Mouse (Mus musculus) embryo, embryonic 10 days (tissue): ENCODE measurements around the gene Olfr399.

Source experiments
- DNase-seq: peaks from one replicate; pipeline ENCODE4 v3.0.0-alpha.2; 2015; ENCODE audit warnings: low spot score

Olfr399 gene

DNA sequence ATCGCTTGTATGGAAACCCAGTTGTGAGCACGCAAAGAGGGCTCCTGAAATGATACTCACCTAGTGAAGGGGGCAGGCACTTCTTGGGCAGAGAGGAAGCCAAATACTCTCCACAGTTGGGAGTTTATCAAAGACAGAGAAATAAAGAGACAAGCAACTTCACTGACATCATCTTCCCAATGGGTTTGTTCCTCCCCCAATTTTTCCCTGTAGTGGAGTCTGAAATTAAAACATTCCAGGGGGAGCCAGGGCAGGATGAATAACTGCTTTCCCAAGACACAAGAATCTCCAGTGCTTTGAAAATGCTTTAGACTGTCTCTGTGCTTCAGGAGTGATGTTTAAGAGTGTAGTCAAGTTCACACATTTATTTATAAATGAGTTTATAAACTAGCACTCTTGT, at the start of gene Olfr399, which contains the start of gene Olfr139:
Gene Olfr399, minus strand, starts transcription at position 165 of the 400 bp plus-strand sequence.
Gene Olfr139, minus strand, starts transcription at position 101 of the 400 bp plus-strand sequence.
- no peak for DNase-seq

DNA sequence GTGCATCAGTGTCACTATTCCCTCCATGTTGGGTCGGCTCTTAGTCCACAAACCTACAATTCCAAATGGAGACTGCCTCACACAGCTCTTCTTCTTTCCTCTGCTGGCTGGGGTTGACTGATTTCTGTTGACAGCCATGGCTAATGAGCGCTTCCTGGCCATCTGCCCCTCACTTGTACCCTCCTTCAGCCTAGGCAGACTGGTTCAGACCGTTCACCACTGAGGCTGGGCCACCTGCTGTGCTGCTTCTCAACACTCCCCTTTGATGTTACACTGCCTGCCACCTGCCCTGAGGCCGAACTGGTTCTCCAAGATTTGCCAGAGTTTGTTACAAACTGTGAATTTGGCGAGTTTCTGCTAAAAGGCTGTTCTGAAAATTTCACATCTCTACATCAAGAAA, 48.7 kb upstream of the Olfr399 start:
- DNase-seq: no peak

DNA sequence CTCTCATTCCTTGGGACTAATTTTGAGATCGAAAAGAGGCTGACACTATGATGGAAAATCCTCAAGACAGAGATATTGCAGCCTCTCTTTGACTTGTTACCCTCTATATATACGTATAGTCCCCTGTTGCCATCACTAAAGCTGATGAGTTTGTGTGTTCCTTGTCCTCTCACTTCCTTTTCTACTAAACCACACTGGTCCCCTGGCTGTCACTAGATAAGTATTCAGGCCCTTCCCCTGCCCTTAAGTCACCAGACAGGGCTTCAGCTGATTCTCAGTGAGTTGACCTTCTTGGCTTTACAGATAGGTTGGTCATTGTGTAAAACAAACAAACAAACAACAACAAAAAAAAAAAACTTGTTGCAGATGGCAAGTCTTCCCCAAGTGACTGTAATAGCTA, 45.1 kb upstream of the Olfr399 start:
- no peak for DNase-seq

DNA sequence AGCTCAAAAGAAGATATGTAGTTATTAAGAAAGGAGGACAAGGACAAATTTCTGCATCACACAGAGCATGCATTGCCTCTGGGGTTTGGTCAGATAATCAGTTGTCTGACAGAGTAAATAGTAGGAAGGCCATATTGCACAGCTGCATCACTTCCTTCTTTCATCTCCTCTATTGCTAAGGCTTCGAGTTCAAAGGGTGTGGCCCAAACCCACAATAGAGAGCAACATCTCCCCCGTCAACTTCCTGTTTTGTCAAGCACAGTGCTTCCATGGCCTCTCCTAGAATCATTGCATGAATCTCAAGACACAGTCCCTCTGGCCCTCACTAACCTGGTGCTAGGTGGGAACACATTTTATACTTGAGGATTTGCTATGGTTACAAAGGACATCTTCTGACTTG, 44.3 kb upstream of the Olfr399 start:
- DNase-seq: no peak

DNA sequence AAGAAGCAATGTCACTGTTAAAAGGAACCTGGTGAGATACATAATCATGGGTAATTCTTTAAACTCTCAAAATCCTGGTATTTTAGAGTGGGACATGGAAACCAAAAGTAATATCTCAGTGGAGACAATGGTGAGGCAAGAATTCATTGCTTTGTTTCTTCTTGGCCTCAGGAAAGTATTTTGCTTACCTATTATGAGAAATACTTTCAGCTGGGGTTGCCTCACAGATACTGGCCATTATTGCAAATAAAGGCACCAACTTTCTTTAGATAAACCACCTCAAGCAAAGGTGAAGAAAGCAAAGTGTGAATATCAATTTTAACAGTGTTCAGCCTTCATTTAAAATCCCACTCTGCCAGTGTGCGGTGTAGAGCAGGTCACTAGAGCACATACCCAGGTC, 13.2 kb upstream of the Olfr399 start, which contains the start of gene Zfp616:
Gene Zfp616, plus strand, starts transcription at position 301 of the 400 bp plus-strand sequence.
- DNase-seq: no peak

DNA sequence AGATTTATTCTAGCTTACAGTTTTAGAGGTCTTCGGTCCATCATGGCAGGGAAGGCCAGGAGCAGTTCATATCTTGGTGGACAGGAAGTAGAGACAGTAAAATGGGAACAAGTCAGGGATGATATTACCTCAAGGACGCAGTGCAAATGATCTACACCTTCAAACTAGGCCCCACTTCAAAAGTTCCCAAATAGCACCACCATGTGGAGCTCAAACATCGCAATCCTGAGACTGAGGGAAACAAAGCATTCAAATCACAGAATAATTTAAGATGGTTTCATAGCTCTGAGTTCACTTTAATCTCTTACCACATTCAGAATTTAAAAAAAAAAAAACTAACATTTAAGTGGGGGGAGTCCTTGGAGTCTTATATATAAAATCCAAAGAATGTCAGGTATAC, 5.1 kb downstream of the Olfr399 start:
- DNase-seq: no peak
